Mouse (Mus musculus) ZHBTc4 (cell line): ENCODE data around the gene Gm10142.
A peak's percentile ranks its signal among the peaks of the same experiment; 100 is the strongest.
"Not testable (repeated sequence)": the region's sequence is repeated elsewhere in the genome, so short reads cannot be mapped to it uniquely, and the experiment has no call there.

ENCODE experiments used
- DNase-seq: peaks from one replicate; pipeline ENCODE4 v3.0.0-alpha.2; 2011; ENCODE audit warnings: low read depth, low spot score

Gm10142 gene

DNA sequence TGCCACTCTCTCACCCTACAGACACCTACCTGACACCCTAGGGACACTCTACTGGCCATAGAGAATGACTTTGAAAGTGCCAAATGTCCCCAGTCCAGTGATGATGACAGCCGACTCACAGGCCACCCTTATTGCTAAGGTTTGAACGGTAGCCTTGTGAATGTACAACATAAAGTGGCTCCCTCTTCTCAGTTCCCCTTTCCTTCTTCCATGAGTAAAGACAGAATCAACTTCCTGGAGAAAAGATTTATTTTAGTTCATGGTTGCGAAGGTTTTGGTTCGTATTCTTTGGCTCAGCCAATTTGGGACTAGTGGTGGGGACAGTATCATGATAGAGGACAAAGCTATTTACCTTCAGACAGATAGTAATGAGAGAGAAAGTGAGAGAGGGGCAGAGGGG lies 23.3 kb downstream of the Gm10142 start:
- DNase-seq = no peak

DNA sequence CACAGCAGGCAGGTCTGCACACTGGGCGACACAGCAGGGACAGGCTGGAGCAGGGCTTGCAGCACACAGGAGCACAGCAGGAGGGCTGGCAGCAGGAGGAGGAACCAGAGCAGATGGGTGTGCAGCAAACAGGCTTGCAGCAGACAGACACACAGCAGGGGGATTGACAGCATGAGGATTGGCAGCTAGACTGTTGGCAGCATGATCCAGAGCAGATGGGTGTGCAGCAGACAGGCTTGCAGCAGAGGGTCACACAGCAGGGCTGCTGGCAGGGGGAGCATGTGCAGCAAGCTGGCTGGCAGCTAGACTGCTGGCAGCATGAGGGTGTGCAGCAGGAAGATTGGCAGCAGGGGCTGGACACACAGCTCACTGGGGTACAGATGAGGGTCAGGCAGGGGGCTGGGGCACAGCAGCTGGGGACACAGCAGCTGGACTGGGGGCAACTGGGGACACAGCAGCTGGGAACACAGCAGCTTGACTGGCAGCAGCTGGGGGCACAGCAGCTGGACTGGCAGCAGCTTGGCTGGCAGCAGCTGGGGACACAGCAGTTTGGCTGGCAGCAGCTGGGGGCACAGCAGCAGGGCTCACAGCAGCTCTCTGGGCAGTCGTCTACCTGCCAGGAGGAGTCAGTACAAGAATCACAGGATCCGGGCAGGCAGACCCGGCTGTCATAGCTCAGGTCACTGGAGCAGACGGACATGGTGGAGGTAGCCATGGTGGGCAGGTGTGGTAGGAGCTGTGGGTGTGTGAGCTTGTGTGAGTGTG lies 26.5 kb downstream of the Gm10142 start, which contains the start of gene Gm18596:
TSS of gene Gm18596 (minus strand) at position 715 of the 765 bp plus-strand sequence.
- not testable (repeated sequence) for DNase-seq

DNA sequence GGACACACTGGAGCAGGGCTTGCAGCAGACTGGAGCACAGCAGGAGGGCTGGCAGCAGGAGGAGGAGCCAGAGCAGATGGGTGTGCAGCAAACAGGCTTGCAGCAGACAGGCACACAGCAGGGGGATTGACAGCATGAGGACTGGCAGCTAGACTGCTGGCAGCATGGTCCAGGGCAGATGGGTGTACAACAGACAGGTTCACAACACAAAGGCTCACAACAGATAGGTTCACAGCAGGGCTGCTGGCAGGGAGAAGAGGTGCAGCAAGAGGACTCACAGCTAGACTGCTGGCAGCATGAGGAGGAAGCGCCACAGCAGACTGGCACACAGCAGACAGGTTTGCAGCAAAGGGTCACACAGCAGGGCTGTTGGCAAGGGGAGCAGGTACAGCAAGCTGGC lies 35.1 kb downstream of the Gm10142 start:
- peak; percentile 9 for DNase-seq

- not testable (repeated sequence) for DNase-seq
Measured at GRCm38 (mm10) chr10:77751254-77751653, 35.6 kb downstream of the Gm10142 start, which contains the start of gene Gm9736. Gm9736 (minus strand) TSS chr10:77751354.

GRCm38 (mm10) chr10:77752312-77752711 lies 36.7 kb downstream of the Gm10142 start:
- not testable (repeated sequence) for DNase-seq

DNA sequence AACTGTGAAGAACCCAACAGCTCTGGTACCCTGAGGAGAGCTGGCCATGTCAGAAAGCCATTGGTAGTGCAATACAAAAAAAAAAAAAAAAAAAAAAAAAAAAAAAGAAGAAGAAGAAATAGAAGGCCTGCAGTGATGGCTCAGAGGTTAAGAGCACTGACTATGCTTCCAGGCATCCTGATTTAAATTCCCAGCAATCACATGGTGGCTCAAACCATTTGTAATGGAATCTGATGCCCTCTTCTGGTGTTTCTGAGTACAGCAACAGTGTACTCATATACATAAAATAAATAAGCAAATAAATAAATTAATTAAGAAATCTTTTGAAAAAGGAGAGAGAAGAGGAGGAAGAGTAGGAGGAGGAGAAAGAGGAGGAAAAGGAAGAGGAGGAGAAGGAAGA lies 37.8 kb downstream of the Gm10142 start:
- DNase-seq = peak; percentile 47

- not testable (repeated sequence) for DNase-seq
Measured at GRCm38 (mm10) chr10:77759582-77759981, 44.0 kb downstream of the Gm10142 start, which contains the start of gene Gm3233. Gm3233 (minus strand) TSS chr10:77759682.
